Mouse (Mus musculus) heart, adult 2 months (tissue): ENCODE results near the gene Dnaaf5.

ENCODE experiments used
- CTCF ChIP-seq: fragments of 200-600 bp; IDR thresholded peaks from 2 replicates; pipeline ENCODE4 v1.8.1; 2022; ENCODE audit warnings: antibody characterized with exemption, mild to moderate bottlenecking, moderate library complexity
- EP300 ChIP-seq: fragments of 200-500 bp; IDR thresholded peaks from 2 replicates; pipeline ENCODE4 v1.6.1; 2011; ENCODE audit warnings: low read depth, low read length, control low read depth; ENCODE audit not compliant: insufficient read depth
- POLR2A ChIP-seq: fragments of 200-500 bp; IDR thresholded peaks from 2 replicates; pipeline ENCODE4 v1.6.1; 2011; ENCODE audit warnings: mild to moderate bottlenecking, low read depth, low read length, control low read depth; ENCODE audit not compliant: insufficient read depth

GRCm38 (mm10) chr5:139112418-139112817 is 37.6 kb upstream of the Dnaaf5 start:
- TF ChIP-seq EP300 (no peak), CTCF (no peak), POLR2A (no peak)
